Mouse (Mus musculus): ENCODE measurements at regions not wholly inside any gene's neighbourhood (a gene's known extent, or its start where the extent isn't known, plus 50 kb on each side); places are given as distances from the start of the nearest gene placed in this dataset.

- DNase-seq (ENCODE audit: low spot score in 2 of 2): no peak
These were observed 59.8 kb downstream of the Sox3 start for GRCm38 (mm10) chrX:60833456-60833855.

- no peak for DNase-seq (ENCODE audit: low spot score in 2 of 2)
These were observed 61.8 kb downstream of the Sox3 start for GRCm38 (mm10) chrX:60831330-60832027.

GRCm38 (mm10) chrX:60825181-60826080 is 67.8 kb downstream of the Sox3 start:
- DNase-seq (ENCODE audit: low spot score in 2 of 2): peak; percentile 75 to 88

- DNase-seq (ENCODE audit: low spot score in 2 of 2): no peak
These were observed 94.7 kb downstream of the Sox3 start for GRCm38 (mm10) chrX:60798567-60798966.

- no peak for DNase-seq (ENCODE audit: low spot score in 2 of 2)
These were observed 112.5 kb downstream of the Sox3 start for GRCm38 (mm10) chrX:60780766-60781165.

- DNase-seq (ENCODE audit: low spot score in 2 of 2): peak in 1 of 2 experiments; percentile 29
These were observed 113.1 kb downstream of the Sox3 start for GRCm38 (mm10) chrX:60780161-60780560.

GRCm38 (mm10) chrX:60773645-60774044 is 119.6 kb downstream of the Sox3 start:
- DNase-seq (ENCODE audit: low spot score in 2 of 2): no peak

GRCm38 (mm10) chrX:60772439-60772838 is 120.8 kb downstream of the Sox3 start:
- no peak for DNase-seq (ENCODE audit: low spot score in 2 of 2)

GRCm38 (mm10) chrX:60750456-60750855 is 142.8 kb downstream of the Sox3 start:
- DNase-seq (ENCODE audit: low spot score in 2 of 2): no peak

GRCm38 (mm10) chrX:60743971-60744370 is 149.3 kb downstream of the Sox3 start:
- DNase-seq (ENCODE audit: low spot score in 2 of 2): no peak

GRCm38 (mm10) chrX:60743020-60743707 is 150.1 kb downstream of the Sox3 start:
- DNase-seq (ENCODE audit: low spot score in 2 of 2): no peak

- no peak for DNase-seq (ENCODE audit: low spot score in 2 of 2)
These were observed 127.1 kb upstream of the Atp11c start for GRCm38 (mm10) chrX:60719428-60720151.

GRCm38 (mm10) chrX:60718794-60719193 is 126.3 kb upstream of the Atp11c start:
- DNase-seq (ENCODE audit: low spot score in 2 of 2): no peak

- DNase-seq (ENCODE audit: low spot score in 2 of 2): no peak
These were observed 125.8 kb upstream of the Atp11c start for GRCm38 (mm10) chrX:60718156-60718769.

GRCm38 (mm10) chrX:60681036-60681706 is 88.7 kb upstream of the Atp11c start:
- no peak for DNase-seq (ENCODE audit: low spot score in 2 of 2)

- no peak for DNase-seq (ENCODE audit: low spot score in 2 of 2)
These were observed 52.3 kb upstream of the Atp11c start for GRCm38 (mm10) chrX:60644726-60645318.

Measured in cerebellum, postnatal 4 days (tissue).